Mouse (Mus musculus) forebrain, embryonic 16.5 days (tissue): Measurements from ENCODE around the gene AU021092. TPM values are rescaled to one million over a fixed set of nuclear protein-coding genes. Genes with fewer than 3 reads are reported as not detected.
"Not testable (repeated sequence)": the region's sequence is repeated elsewhere in the genome, so short reads cannot be mapped to it uniquely, and the experiment has no call there.

Experiments
- ATAC-seq: fragments of 200-750 bp; cut with Nextera tagmentation; 2 replicates; pipeline ENCODE4 v1.8.0; 2017; ENCODE audit warnings: mild to moderate bottlenecking, moderate library complexity
- H3K27ac ChIP-seq: fragments of 300-500 bp; sonication (generic); 2 replicates; pipeline ENCODE4 v1.5.1; 2014; ENCODE audit warnings: low read length, control low read depth
- H3K27me3 ChIP-seq: fragments of 300-500 bp; sonication (generic); replicated peaks from 2 replicates; pipeline ENCODE4 v1.6.1; 2014; ENCODE audit warnings: low read length; ENCODE audit not compliant: control insufficient read depth, insufficient read depth
- H3K36me3 ChIP-seq: fragments of 300-500 bp; sonication (generic); 2 replicates; pipeline ENCODE4 v1.6.1; 2014; ENCODE audit not compliant: control insufficient read depth, insufficient read depth
- H3K4me1 ChIP-seq: fragments of 300-500 bp; sonication (generic); replicated peaks from 2 replicates; pipeline ENCODE4 v1.6.1; 2014; ENCODE audit warnings: low read length; ENCODE audit not compliant: control insufficient read depth, insufficient read depth
- H3K4me2 ChIP-seq: fragments of 300-500 bp; sonication (generic); 2 replicates; pipeline ENCODE4 v1.6.1; 2014; ENCODE audit warnings: mild to moderate bottlenecking, low read length, control low read depth
- H3K4me3 ChIP-seq: fragments of 300-500 bp; sonication (generic); replicated peaks from 2 replicates; pipeline ENCODE4 v1.5.1; 2014; ENCODE audit warnings: mild to moderate bottlenecking, low read length, control low read depth
- H3K9ac ChIP-seq: fragments of 300-500 bp; sonication (generic); replicated peaks from 2 replicates; pipeline ENCODE4 v1.6.1; 2014; ENCODE audit warnings: low read depth, low read length, control low read depth
- H3K9me3 ChIP-seq: fragments of 300-500 bp; sonication (generic); 2 replicates; pipeline ENCODE4 v1.6.1; 2016; ENCODE audit warnings: low read length; ENCODE audit not compliant: control insufficient read depth
- WGBS: fragments of 180-500 bp; shearing (Covaris S2); extraction: QIAGEN DNeasy Blood & Tissue Kit; methylation state at CpG from one replicate; pipeline ENCODE4 v1.1.7; 2014; 5-methylcytosine and 5-hydroxymethylcytosine counted together
- polyA plus RNA-seq: library from polyadenylated mRNA; unstranded; fragments of >200 nt; fragmentation: Nextera tagmentation; extraction: Ambion mirVana; gene quantifications from 2 replicates; pipeline ENCODE4 v1.2.1, GENCODE M21; 2015

The AU021092 gene
- polyA plus RNA-seq, 1 experiment from 2014 or later = 14.3 TPM

GRCm38 (mm10) chr16:5250891-5251290 is 28.8 kb upstream of the AU021092 start:
- no peaks in the 10 kb centered on the region for H3K36me3 ChIP-seq
- no peak overlapping the region for H3K27ac ChIP-seq
- no peaks in the 10 kb centered on the region for H3K27me3 ChIP-seq
- H3K4me2 ChIP-seq = no peak overlapping the region
- H3K9ac ChIP-seq = no peak overlapping the region
- no peaks in the 10 kb centered on the region for H3K9me3 ChIP-seq
- no peak for ATAC-seq
- H3K4me3 ChIP-seq = no peak overlapping the region
- peaks cover 11% of the 10 kb centered on the region for H3K4me1 ChIP-seq
- 85% methylated on average over 3 of the region's 3 CpGs for WGBS

- Histone ChIP-seq H3K9ac (no peak overlapping the region), H3K4me3 (no peak overlapping the region), H3K27me3 (no peaks in the 10 kb centered on the region), H3K27ac (no peak overlapping the region), H3K36me3 (peaks cover 12% of the 10 kb centered on the region), H3K4me1 (no peaks in the 10 kb centered on the region), H3K9me3 (no peaks in the 10 kb centered on the region), H3K4me2 (no peak overlapping the region)
- no peak for ATAC-seq
- WGBS = 35% methylated on average over 7 of the region's 7 CpGs
Observed at GRCm38 (mm10) chr16:5244411-5244810, 22.3 kb upstream of the AU021092 start.

GRCm38 (mm10) chr16:5242882-5243281 is 20.8 kb upstream of the AU021092 start:
- Histone ChIP-seq H3K27ac (no peak overlapping the region), H3K9me3 (no peaks in the 10 kb centered on the region), H3K4me2 (no peak overlapping the region), H3K9ac (no peak overlapping the region), H3K4me3 (no peak overlapping the region), H3K4me1 (no peaks in the 10 kb centered on the region), H3K36me3 (peaks cover 12% of the 10 kb centered on the region), H3K27me3 (no peaks in the 10 kb centered on the region)
- WGBS = 95% methylated on average over 6 of the region's 6 CpGs
- ATAC-seq = no peak

- Histone ChIP-seq H3K9me3 (no peaks in the 10 kb centered on the region), H3K4me3 (no peak overlapping the region), H3K9ac (no peak overlapping the region), H3K4me1 (no peaks in the 10 kb centered on the region), H3K27me3 (no peaks in the 10 kb centered on the region), H3K27ac (no peak overlapping the region), H3K36me3 (peaks cover 12% of the 10 kb centered on the region), H3K4me2 (no peak overlapping the region)
- WGBS = 94% methylated on average over 4 of the region's 4 CpGs
- no peak for ATAC-seq
Observed at GRCm38 (mm10) chr16:5242355-5242754, 20.3 kb upstream of the AU021092 start.

- ATAC-seq = peak; percentile 97
- 2% methylated on average over 45 of the region's 47 CpGs for WGBS
- H3K4me3 ChIP-seq = peak within 1 kb of the TSS; percentile 77
- peaks cover 7% of the 10 kb centered on the region for H3K4me1 ChIP-seq
- no peaks in the 10 kb centered on the region; the same call in 1 of the 2 replicates for H3K27me3 ChIP-seq
- H3K9ac ChIP-seq = peak within 1 kb of the TSS; percentile 73
- no peaks in the 10 kb centered on the region for H3K9me3 ChIP-seq
- peak within 1 kb of the TSS; percentile 31; the same call in 1 of the 2 replicates for H3K27ac ChIP-seq
- no peaks in the 10 kb centered on the region for H3K36me3 ChIP-seq
- peak within 1 kb of the TSS; percentile 83 for H3K4me2 ChIP-seq
Observed at GRCm38 (mm10) chr16:5233418-5234313, 11.6 kb upstream of the AU021092 start, which contains the start of gene Alg1. Gene Alg1 (plus strand): TSS chr16:5233621.

- Histone ChIP-seq H3K4me3 (peak overlapping the region; percentile 77), H3K9ac (no peak overlapping the region), H3K27me3 (no peaks in the 10 kb centered on the region; the same call in 1 of the 2 replicates), H3K36me3 (no peaks in the 10 kb centered on the region), H3K4me2 (peak overlapping the region; percentile 83), H3K27ac (no peak overlapping the region), H3K4me1 (peaks cover 7% of the 10 kb centered on the region), H3K9me3 (no peaks in the 10 kb centered on the region)
- ATAC-seq = no peak
- WGBS = 74% methylated on average over 4 of the region's 4 CpGs
Observed at GRCm38 (mm10) chr16:5232982-5233381, 10.9 kb upstream of the AU021092 start.

GRCm38 (mm10) chr16:5228103-5228502 is 6.0 kb upstream of the AU021092 start:
- H3K27me3 ChIP-seq, H3K36me3 ChIP-seq, H3K27ac ChIP-seq, H3K4me2 ChIP-seq, H3K9ac ChIP-seq, H3K9me3 ChIP-seq, H3K4me1 ChIP-seq, ATAC-seq, H3K4me3 ChIP-seq: not testable (repeated sequence)
- WGBS = 84% methylated on average over 3 of the region's 3 CpGs

GRCm38 (mm10) chr16:5227501-5227900 is 5.4 kb upstream of the AU021092 start:
- WGBS = 85% methylated on average over 19 of the region's 19 CpGs
- H3K4me1 ChIP-seq, H3K9me3 ChIP-seq, H3K4me3 ChIP-seq, H3K27ac ChIP-seq, H3K9ac ChIP-seq, H3K36me3 ChIP-seq, H3K4me2 ChIP-seq, ATAC-seq, H3K27me3 ChIP-seq: not testable (repeated sequence)

GRCm38 (mm10) chr16:5226534-5226933 is 4.4 kb upstream of the AU021092 start:
- H3K36me3 ChIP-seq, H3K4me2 ChIP-seq, ATAC-seq, H3K4me3 ChIP-seq, H3K9ac ChIP-seq, H3K27ac ChIP-seq, H3K9me3 ChIP-seq, H3K4me1 ChIP-seq, H3K27me3 ChIP-seq: not testable (repeated sequence)
- 0% methylated on average over 1 of the region's 1 CpGs for WGBS
